Mouse (Mus musculus) midbrain, embryonic 12.5 days (tissue): ENCODE results near the gene C1qtnf2. TPM values are rescaled to one million over a fixed set of nuclear protein-coding genes. Genes with fewer than 3 reads are reported as not detected.

Experiments
- ATAC-seq: fragments of 200-750 bp; cut with Nextera tagmentation; 2 replicates; pipeline ENCODE4 v1.8.0; 2017; ENCODE audit warnings: low read depth, moderate TSS enrichment, moderate library complexity; ENCODE audit not compliant: low FRiP score
- H3K27ac ChIP-seq: fragments of 300-500 bp; sonication (generic); replicated peaks from 2 replicates; pipeline ENCODE4 v1.5.1; 2016; ENCODE audit warnings: mild to moderate bottlenecking
- H3K27me3 ChIP-seq: fragments of 300-500 bp; sonication (generic); 2 replicates; pipeline ENCODE4 v1.6.1; 2016; ENCODE audit warnings: mild to moderate bottlenecking
- H3K36me3 ChIP-seq: fragments of 300-500 bp; sonication (generic); 2 replicates; pipeline ENCODE4 v1.6.1; 2016
- H3K4me1 ChIP-seq: fragments of 300-500 bp; sonication (generic); 2 replicates; pipeline ENCODE4 v1.6.1; 2016
- H3K4me2 ChIP-seq: fragments of 300-500 bp; sonication (generic); replicated peaks from 2 replicates; pipeline ENCODE4 v1.6.1; 2016; ENCODE audit warnings: mild to moderate bottlenecking, moderate library complexity
- H3K4me3 ChIP-seq: fragments of 300-500 bp; sonication (generic); 2 replicates; pipeline ENCODE4 v1.5.1; 2016; ENCODE audit warnings: mild to moderate bottlenecking
- H3K9ac ChIP-seq: fragments of 300-500 bp; sonication (generic); replicated peaks from 2 replicates; pipeline ENCODE4 v1.6.1; 2016; ENCODE audit warnings: mild to moderate bottlenecking, moderate library complexity
- H3K9me3 ChIP-seq: fragments of 300-500 bp; sonication (generic); 2 replicates; pipeline ENCODE4 v1.6.1; 2016; ENCODE audit warnings: mild to moderate bottlenecking
- WGBS: fragments of 180-500 bp; shearing (Covaris S2); methylation state at CpG from one replicate; pipeline ENCODE4 v1.1.7; 2016; 5-methylcytosine and 5-hydroxymethylcytosine counted together
- polyA plus RNA-seq: library from polyadenylated mRNA; unstranded; fragments of >200 nt; fragmentation: Nextera tagmentation; extraction: Ambion mirVana; gene quantifications from 2 replicates; pipeline ENCODE4 v1.2.1, GENCODE M21; 2016

C1qtnf2 gene
- polyA plus RNA-seq, 1 experiment from 2014 or later = 4.5 TPM

DNA sequence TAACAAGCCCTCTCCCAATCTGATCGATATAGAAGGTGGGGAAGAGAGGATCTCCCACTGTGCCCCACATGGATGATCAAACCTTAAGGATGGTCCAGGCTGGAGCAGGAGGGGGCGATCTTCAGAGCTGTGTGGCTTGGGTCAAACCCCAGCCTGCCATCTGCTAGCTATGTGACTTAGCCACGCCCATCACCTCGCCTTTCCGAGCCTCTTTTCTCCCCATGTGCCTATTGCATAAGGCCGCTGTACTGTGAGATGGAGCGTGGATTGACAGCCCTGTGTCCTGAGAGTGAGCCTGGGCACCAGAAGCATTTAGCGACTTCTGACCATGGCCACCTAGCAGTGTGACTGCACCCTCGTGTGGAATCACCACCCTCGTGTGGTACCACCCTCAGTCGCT lies 10.6 kb downstream of the C1qtnf2 start:
- WGBS = 45% methylated on average over 11 of the region's 11 CpGs
- ATAC-seq = peak; percentile 71
- Histone ChIP-seq H3K4me3 (no peak overlapping the region), H3K4me2 (no peak overlapping the region), H3K9ac (no peak overlapping the region), H3K36me3 (no peaks in the 10 kb centered on the region), H3K27ac (no peak overlapping the region), H3K9me3 (no peaks in the 10 kb centered on the region), H3K27me3 (peaks cover 4% of the 10 kb centered on the region; the same call in 1 of the 2 replicates), H3K4me1 (peaks cover 9% of the 10 kb centered on the region; the same call in 1 of the 2 replicates)

DNA sequence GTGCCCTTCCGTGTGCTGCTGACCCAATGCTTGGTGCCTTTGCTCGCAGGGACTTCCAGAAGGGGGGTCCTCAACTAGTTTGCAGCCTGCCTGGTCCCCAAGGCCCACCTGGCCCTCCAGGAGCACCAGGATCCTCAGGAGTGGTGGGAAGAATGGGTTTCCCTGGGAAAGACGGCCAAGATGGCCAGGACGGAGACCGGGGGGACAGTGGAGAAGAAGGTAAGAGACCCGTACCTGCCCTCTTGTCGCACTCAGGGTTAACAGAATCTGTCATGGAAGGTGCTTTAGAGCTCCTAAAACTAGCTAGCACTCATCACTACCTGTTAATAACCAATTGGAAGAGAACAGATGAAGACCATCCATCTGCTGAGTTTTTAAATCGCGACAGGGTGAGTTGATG lies 11.8 kb downstream of the C1qtnf2 start:
- Histone ChIP-seq H3K4me3 (no peak overlapping the region), H3K4me1 (peaks cover 9% of the 10 kb centered on the region; the same call in 1 of the 2 replicates), H3K9me3 (no peaks in the 10 kb centered on the region), H3K4me2 (no peak overlapping the region), H3K9ac (no peak overlapping the region), H3K27me3 (peaks cover 4% of the 10 kb centered on the region; the same call in 1 of the 2 replicates), H3K36me3 (no peaks in the 10 kb centered on the region), H3K27ac (no peak overlapping the region)
- no peak for ATAC-seq
- WGBS = 94% methylated on average over 9 of the region's 9 CpGs

DNA sequence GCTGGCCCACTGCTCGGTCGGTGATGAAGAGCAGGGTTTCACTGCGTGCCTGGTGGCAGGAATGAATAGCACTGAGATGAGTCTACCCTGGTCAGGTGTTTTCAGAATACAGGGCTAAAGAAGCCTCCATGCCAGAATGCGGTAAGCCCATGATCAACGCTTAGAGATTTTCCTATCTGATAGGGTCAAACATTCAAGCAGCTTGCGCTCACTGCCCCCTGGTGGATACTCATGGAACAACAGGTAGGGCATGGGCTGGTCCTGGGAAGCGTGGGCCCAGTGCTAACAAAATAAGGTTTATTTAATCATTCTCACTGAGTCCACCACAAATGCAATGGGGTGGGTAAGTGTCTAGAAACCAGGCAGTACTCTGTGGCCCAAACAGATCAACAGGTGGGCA lies 18.6 kb downstream of the C1qtnf2 start:
- H3K27ac ChIP-seq = no peak overlapping the region
- ATAC-seq = peak; percentile 34; the same call in 1 of the 2 replicates
- 23% methylated on average over 7 of the region's 7 CpGs for WGBS
- H3K4me1 ChIP-seq = peaks cover 7% of the 10 kb centered on the region; the same call in 1 of the 2 replicates
- no peak overlapping the region for H3K9ac ChIP-seq
- 0 out of 2 replicates have a peak, but pooled peaks cover 2% of the 10 kb centered on the region for H3K27me3 ChIP-seq
- H3K36me3 ChIP-seq = no peaks in the 10 kb centered on the region
- no peak overlapping the region for H3K4me2 ChIP-seq
- no peaks in the 10 kb centered on the region for H3K9me3 ChIP-seq
- no peak overlapping the region for H3K4me3 ChIP-seq

DNA sequence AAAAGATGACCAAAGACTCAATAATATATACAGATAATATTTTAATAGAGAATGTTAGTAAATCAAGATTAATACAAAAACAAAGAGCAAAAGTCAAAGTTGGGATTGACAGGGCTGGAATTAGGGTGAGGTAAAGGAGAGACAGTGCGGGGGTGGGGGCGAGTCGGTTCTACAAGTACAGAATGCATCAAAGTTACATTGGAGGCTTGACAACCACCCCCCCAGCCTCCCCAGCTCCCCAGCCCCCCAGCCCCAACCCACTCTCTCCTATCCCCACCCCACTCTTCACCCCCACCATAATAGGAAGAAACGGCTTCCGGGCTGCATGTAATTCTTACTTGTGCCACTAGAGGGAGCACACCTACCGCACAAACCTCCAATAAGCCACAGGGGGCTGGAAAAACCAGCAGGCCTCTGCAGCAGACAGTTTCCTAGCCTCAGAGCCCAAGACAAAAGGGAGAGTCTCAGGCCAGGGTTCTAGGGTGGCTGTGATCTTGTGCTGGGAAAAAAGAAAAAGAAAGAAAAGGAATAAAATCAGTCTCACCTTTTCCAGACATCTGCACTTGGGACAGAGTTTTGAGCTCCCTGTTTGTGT lies 19.8 kb downstream of the C1qtnf2 start:
- H3K27me3 ChIP-seq = 0 out of 2 replicates have a peak, but pooled peaks cover 2% of the 10 kb centered on the region
- peaks cover 7% of the 10 kb centered on the region; the same call in 1 of the 2 replicates for H3K4me1 ChIP-seq
- no peak overlapping the region for H3K4me2 ChIP-seq
- no peak overlapping the region for H3K4me3 ChIP-seq
- 18% methylated on average over 6 of the region's 6 CpGs for WGBS
- H3K9me3 ChIP-seq = peaks cover 8% of the 10 kb centered on the region; the same call in 1 of the 2 replicates
- no peaks in the 10 kb centered on the region for H3K36me3 ChIP-seq
- peak; percentile 81; the same call in 1 of the 2 replicates for ATAC-seq
- H3K27ac ChIP-seq = no peak overlapping the region
- H3K9ac ChIP-seq = no peak overlapping the region

DNA sequence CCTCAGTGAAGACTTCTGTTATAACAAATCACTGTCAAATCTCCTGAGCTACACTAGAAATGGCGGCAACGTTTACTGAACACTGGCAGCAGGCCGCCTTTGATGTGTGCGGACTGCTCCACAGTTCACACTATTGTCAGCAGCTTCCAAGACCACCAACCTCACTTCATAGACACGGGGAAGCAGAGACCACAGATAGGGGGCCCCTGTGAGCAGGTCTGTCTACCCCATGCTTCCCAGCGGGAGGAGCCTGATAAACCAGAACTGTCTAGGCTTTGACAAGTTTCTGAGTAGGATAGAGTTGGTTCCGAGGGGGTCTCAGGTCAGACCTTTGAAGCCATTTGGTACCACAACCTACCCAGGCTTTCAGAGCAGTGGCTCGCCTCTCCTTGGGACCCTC lies 21.0 kb downstream of the C1qtnf2 start:
- 40% methylated on average over 8 of the region's 8 CpGs for WGBS
- H3K4me1 ChIP-seq = peaks cover 7% of the 10 kb centered on the region; the same call in 1 of the 2 replicates

DNA sequence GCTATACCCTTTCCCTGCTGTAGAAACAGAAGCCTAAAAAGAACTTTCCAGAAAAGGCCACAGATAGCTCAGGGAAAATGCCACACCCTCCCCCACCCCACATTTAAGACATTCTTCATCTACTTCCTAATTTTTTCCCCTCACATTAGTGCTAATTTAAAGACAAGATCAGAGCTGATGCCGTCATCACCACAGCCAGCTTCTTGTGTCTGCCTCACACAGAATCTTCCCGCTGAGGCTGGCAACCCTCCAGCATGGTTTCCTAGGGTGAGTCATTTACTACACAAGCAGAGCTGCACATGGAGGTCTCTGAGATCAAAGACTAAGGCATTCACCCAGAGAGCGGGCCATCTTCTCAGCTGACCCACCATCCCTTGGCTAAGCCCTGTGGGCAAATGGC lies 21.5 kb downstream of the C1qtnf2 start:
- ATAC-seq = no peak
- 0 out of 2 replicates have a peak, but pooled peaks cover 2% of the 10 kb centered on the region for H3K27me3 ChIP-seq
- no peaks in the 10 kb centered on the region for H3K36me3 ChIP-seq
- H3K9ac ChIP-seq = no peak overlapping the region
- H3K4me1 ChIP-seq = peaks cover 7% of the 10 kb centered on the region; the same call in 1 of the 2 replicates
- 74% methylated on average over 3 of the region's 3 CpGs for WGBS
- H3K4me3 ChIP-seq = no peak overlapping the region
- no peak overlapping the region for H3K27ac ChIP-seq
- no peak overlapping the region for H3K4me2 ChIP-seq
- peaks cover 8% of the 10 kb centered on the region; the same call in 1 of the 2 replicates for H3K9me3 ChIP-seq

More for the DNA sequence above, 21.0 kb downstream of the C1qtnf2 start:
- ATAC-seq = 0 out of 2 replicates have a peak, but pooled peaks have one; percentile 17
- Histone ChIP-seq H3K9me3 (peaks cover 8% of the 10 kb centered on the region; the same call in 1 of the 2 replicates), H3K4me2 (no peak overlapping the region), H3K27me3 (0 out of 2 replicates have a peak, but pooled peaks cover 2% of the 10 kb centered on the region), H3K4me3 (no peak overlapping the region), H3K27ac (no peak overlapping the region), H3K36me3 (no peaks in the 10 kb centered on the region), H3K9ac (no peak overlapping the region)

DNA sequence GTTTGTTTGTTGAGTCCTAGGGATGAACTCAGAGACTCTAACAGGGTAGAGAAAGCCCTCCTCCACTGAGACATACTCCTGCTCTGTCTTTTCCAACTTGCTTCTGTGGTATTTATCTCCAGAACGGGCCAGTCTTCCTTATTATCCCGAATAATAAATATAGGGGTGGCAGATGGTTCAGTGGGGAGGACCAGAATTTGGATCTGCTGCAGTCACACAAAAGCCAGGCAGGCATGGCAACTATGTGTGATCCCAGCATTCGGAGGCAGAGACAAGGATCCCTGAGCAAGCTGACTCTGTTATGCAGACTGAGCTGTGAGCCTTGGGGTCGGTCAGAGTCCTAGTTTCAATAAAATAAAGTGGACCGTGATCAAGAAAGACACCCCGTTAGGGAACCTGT lies 27.2 kb downstream of the C1qtnf2 start:
- Histone ChIP-seq H3K9ac (no peak overlapping the region), H3K9me3 (peaks cover 8% of the 10 kb centered on the region; the same call in 1 of the 2 replicates), H3K27ac (no peak overlapping the region), H3K27me3 (no peaks in the 10 kb centered on the region), H3K36me3 (no peaks in the 10 kb centered on the region), H3K4me1 (no peaks in the 10 kb centered on the region), H3K4me3 (no peak overlapping the region), H3K4me2 (no peak overlapping the region)
- no peak for ATAC-seq
- 75% methylated on average over 6 of the region's 6 CpGs for WGBS

DNA sequence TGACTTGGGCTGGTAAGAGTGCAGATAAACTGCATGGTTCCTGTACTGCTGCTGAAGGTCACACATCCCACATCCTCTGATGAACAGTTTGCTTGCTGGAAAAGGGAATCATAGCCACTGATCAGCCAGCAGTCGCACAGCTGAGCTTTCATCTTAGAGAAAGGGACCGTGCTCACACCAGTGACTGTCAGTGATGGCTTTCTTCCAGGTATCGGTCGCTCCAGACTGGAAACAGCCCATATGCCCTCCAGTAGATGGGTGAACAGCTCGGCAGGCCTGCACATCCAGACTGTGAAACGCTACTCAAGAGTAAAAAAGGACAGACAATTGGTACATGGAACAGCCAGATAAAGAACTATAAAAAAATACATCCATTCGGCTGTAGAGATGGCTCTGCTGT lies 31.1 kb downstream of the C1qtnf2 start:
- H3K27me3 ChIP-seq = no peaks in the 10 kb centered on the region
- no peaks in the 10 kb centered on the region for H3K4me1 ChIP-seq
- no peak for ATAC-seq
- WGBS = 89% methylated on average over 7 of the region's 7 CpGs
- H3K27ac ChIP-seq = no peak overlapping the region
- no peaks in the 10 kb centered on the region for H3K36me3 ChIP-seq
- H3K4me3 ChIP-seq = no peak overlapping the region
- H3K9ac ChIP-seq = no peak overlapping the region
- no peak overlapping the region for H3K4me2 ChIP-seq
- no peaks in the 10 kb centered on the region for H3K9me3 ChIP-seq

DNA sequence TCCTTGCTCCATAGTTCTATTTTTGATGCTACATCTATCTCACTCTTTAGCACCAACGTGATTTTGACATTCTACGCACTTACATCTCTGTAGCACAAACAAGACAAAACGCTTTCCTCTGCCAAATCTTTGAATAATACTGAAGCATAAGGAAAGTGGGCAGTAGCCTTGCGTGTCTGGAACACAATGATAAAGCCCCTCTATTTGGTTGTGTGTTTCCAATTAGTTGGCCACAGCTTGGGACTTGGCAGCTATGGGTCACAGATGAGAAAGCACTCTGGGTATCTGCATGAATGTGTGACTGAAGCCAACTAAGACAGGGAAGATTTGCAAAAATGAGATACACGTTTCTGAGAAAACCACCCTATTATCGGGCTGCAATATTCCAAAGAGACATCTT lies 33.9 kb downstream of the C1qtnf2 start:
- no peak overlapping the region for H3K27ac ChIP-seq
- H3K27me3 ChIP-seq = no peaks in the 10 kb centered on the region
- H3K9ac ChIP-seq = no peak overlapping the region
- H3K4me3 ChIP-seq = no peak overlapping the region
- no peaks in the 10 kb centered on the region for H3K9me3 ChIP-seq
- ATAC-seq = no peak
- no peaks in the 10 kb centered on the region for H3K36me3 ChIP-seq
- H3K4me2 ChIP-seq = no peak overlapping the region
- H3K4me1 ChIP-seq = no peaks in the 10 kb centered on the region
- WGBS = 89% methylated on average over 6 of the region's 6 CpGs

DNA sequence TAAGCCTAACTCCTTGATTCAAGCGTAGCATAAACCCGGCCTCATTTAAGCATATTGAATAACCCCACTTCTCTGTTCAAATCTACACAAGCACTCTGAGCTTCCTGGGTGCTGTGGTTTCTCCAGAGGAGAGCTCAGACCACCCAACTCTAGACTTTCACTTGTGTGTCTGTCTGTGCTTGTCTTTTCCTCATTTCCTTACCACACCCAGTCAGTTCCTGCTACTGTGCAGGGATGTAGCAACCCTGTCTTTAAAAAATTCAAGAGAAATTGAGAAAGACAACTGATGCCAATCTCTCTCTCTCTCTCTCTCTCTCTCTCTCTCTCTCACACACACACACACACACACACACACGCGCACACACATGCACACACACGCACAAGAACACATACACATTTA lies 35.8 kb downstream of the C1qtnf2 start:
- Histone ChIP-seq H3K9ac (no peak overlapping the region), H3K9me3 (no peaks in the 10 kb centered on the region), H3K27ac (no peak overlapping the region), H3K4me1 (no peaks in the 10 kb centered on the region), H3K36me3 (no peaks in the 10 kb centered on the region), H3K4me3 (no peak overlapping the region), H3K27me3 (no peaks in the 10 kb centered on the region), H3K4me2 (no peak overlapping the region)
- no peak for ATAC-seq
- WGBS = 95% methylated on average over 5 of the region's 5 CpGs

DNA sequence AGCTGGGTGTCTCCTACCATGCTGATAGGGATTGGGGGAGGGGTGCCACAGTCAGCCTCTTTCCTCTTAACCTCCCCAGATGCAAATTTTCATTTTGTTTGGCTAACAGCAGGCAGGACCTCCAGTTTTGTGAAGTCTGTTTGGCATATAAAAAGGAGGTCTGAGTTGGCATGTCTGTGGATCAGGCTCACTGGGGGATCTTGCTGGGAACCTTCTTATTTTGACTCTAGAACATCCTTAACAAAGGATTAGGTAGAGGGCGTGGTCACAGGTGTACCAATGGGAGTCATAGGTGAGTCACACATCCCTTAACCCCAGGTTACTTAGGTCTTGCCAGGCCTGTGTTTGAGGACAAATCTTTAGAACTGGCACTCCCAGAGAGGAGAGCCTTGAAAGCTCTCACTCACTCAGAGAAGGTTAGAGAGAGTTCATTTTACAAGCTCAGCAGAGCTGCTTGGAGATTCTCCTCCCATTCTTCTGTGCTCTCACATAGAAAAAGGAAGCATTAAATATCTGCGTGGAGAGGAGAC lies 38.6 kb downstream of the C1qtnf2 start:
- H3K4me1 ChIP-seq = no peaks in the 10 kb centered on the region
- no peak for ATAC-seq
- 73% methylated on average over 2 of the region's 2 CpGs for WGBS
- no peak overlapping the region for H3K27ac ChIP-seq
- no peak overlapping the region for H3K4me2 ChIP-seq
- no peaks in the 10 kb centered on the region for H3K27me3 ChIP-seq
- H3K4me3 ChIP-seq = no peak overlapping the region
- no peak overlapping the region for H3K9ac ChIP-seq
- H3K36me3 ChIP-seq = no peaks in the 10 kb centered on the region
- no peaks in the 10 kb centered on the region for H3K9me3 ChIP-seq

DNA sequence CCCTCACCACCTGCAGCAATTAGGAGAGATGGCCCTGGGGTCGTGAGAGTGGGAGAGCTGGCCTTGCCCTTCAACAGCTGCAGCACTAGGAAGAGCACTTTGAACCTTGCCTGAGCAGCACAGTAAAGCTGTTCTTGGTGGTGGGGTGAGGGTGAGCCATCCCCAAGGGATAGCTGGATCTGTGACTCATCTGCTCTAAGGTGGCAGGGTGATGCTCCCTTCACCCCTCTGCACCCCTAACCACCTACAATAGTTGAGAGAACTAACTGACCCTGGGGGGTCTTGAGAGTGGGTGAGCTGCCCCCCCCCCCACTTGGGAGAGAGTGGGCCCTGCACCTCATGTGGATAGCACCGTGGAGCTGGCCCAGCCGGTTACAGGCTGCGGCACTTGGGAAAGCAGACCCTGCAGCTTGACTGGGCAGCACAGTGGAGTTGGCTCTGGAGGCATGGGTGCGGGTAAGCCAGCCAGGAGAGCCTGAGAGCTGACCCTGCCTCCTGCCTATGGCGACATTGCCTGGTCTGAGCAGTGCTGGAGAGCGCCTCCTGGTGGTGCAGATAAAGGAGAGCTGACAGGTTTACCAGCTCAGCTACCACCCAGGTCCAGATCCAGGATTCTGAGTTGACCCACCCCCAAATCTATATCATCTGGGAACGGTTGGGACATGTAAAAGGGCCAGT lies 42.4 kb downstream of the C1qtnf2 start:
- Histone ChIP-seq H3K9ac (no peak overlapping the region), H3K27me3 (no peaks in the 10 kb centered on the region; the same call in 1 of the 2 replicates), H3K4me3 (no peak overlapping the region), H3K27ac (no peak overlapping the region), H3K4me2 (no peak overlapping the region), H3K4me1 (no peaks in the 10 kb centered on the region), H3K36me3 (no peaks in the 10 kb centered on the region), H3K9me3 (no peaks in the 10 kb centered on the region)
- WGBS = 39% methylated on average over 8 of the region's 8 CpGs
- peak; percentile 56; the same call in 1 of the 2 replicates for ATAC-seq
